Mouse (Mus musculus) layer of hippocampus, adult 8-10 months (tissue): ENCODE measurements around the gene Stxbp1. TPM values are rescaled to one million over a fixed set of nuclear protein-coding genes. Genes with fewer than 3 reads are reported as not detected.

Source experiments
- DNase-seq, 2 experiments: peaks; one replicate each; pipeline ENCODE4 v3.0.0; 2022; ENCODE audit warnings: low spot score in 2 of 2
- total RNA-seq, 4 experiments: library from RNA; stranded (reverse); gene quantifications; 2 replicates each; pipeline ENCODE4 v1.2.4; 2022

Stxbp1 gene
- total RNA-seq, 4 experiments from 2014 or later, result 583 to 634 (median 610) TPM

- no peak for DNase-seq
Measured at GRCm38 (mm10) chr2:32795748-32796418, 51.2 kb downstream of the Stxbp1 start.

- DNase-seq, result no peak
Measured at GRCm38 (mm10) chr2:32791297-32791696, 55.7 kb downstream of the Stxbp1 start.

GRCm38 (mm10) chr2:32788581-32788980, 58.5 kb downstream of the Stxbp1 start:
- DNase-seq, result no peak

GRCm38 (mm10) chr2:32787176-32787575, 59.9 kb downstream of the Stxbp1 start:
- DNase-seq, result no peak

- DNase-seq, result no peak
Measured at GRCm38 (mm10) chr2:32784048-32784681, 62.9 kb downstream of the Stxbp1 start, which contains the start of gene Cfap157. Gene Cfap157, minus strand, starts transcription at chr2:32784428.

GRCm38 (mm10) chr2:32781710-32782109, 65.3 kb downstream of the Stxbp1 start:
- no peak for DNase-seq

GRCm38 (mm10) chr2:32779714-32780113, 67.3 kb downstream of the Stxbp1 start:
- DNase-seq, result no peak

GRCm38 (mm10) chr2:32779131-32779530, 67.9 kb downstream of the Stxbp1 start:
- peak in 1 of 2 experiments; percentile 56 for DNase-seq

GRCm38 (mm10) chr2:32778081-32778480, 69.0 kb downstream of the Stxbp1 start:
- DNase-seq, result no peak

GRCm38 (mm10) chr2:32776192-32776591, 70.9 kb downstream of the Stxbp1 start:
- no peak for DNase-seq

GRCm38 (mm10) chr2:32775359-32776074, 71.5 kb downstream of the Stxbp1 start, which contains the start of the genes Ttc16 and Ptrh1:
Gene Ttc16, minus strand, starts transcription at chr2:32775633.
Gene Ptrh1, plus strand, starts transcription at chr2:32775786.
- DNase-seq, result peak; percentile 95 to 97

- no peak for DNase-seq
Measured at GRCm38 (mm10) chr2:32772626-32773279, 74.3 kb downstream of the Stxbp1 start.

- DNase-seq, result no peak
Measured at GRCm38 (mm10) chr2:32771886-32772285, 75.2 kb downstream of the Stxbp1 start.

- no peak for DNase-seq
Measured at GRCm38 (mm10) chr2:32769327-32770085, 77.5 kb downstream of the Stxbp1 start.

GRCm38 (mm10) chr2:32768661-32769285, 78.3 kb downstream of the Stxbp1 start:
- DNase-seq, result no peak

- no peak for DNase-seq
Measured at GRCm38 (mm10) chr2:32767241-32767640, 79.8 kb downstream of the Stxbp1 start.

- DNase-seq, result no peak
Measured at GRCm38 (mm10) chr2:32763353-32763752, 83.7 kb downstream of the Stxbp1 start.

GRCm38 (mm10) chr2:32761859-32762258, 85.2 kb downstream of the Stxbp1 start:
- no peak for DNase-seq

- DNase-seq, result no peak
Measured at GRCm38 (mm10) chr2:32761361-32761760, 85.7 kb downstream of the Stxbp1 start.

- DNase-seq, result no peak
Measured at GRCm38 (mm10) chr2:32759001-32759400, 88.0 kb downstream of the Stxbp1 start.
